Mouse (Mus musculus): ENCODE data around the gene Haus7. TPM values are rescaled to one million over a fixed set of nuclear protein-coding genes. Genes with fewer than 3 reads are reported as not detected.
"Not testable (repeated sequence)": the region's sequence is repeated elsewhere in the genome, so short reads cannot be mapped to it uniquely, and the experiment has no call there.

Gene Haus7
- total RNA-seq, 2 experiments from 2014 or later, result 11.0 to 13.7 TPM

DNA sequence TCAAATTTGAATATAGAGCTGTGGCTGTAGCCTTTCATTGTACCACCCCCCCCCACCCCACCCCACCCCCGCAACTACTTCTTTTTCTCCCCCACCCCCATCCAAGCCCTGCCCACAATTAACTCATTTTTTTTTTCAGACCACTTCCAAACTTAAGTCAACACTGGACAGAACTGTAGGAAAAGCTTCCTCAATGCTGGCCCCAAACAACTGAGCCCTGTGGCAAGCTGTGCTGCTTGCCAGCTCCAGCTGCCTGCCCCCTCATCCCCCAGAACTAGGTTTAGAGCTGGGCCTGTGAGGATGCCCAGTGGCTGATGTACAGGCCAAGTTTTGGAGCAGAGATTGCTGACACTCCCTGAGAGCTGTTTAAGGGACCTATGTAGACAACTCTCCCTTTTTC is 9.9 kb upstream of the Haus7 start:
- intact Hi-C loops (cut with DNase I), result no loop called here
- DNase-seq, result no peak

DNA sequence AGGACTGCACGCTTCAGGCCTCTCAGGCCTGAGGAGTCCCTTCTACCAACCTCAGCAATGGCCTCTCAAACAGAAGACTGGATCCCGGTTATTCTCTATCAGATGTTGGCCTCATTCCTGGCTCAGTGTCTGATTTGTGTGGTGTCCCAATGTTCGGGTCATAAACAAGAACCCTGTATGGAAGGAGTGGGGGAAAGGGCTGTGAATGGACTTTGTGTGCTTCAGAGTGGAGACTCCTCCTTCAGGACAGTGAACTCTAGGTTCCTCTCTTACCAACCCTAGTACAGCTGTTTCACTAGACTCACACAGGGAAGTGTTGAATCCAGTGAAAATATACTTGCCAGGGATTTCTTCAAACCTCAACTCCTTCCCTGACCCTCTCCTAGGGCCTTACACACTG is 9.5 kb upstream of the Haus7 start:
- intact Hi-C loops (cut with DNase I), result no loop called here

DNA sequence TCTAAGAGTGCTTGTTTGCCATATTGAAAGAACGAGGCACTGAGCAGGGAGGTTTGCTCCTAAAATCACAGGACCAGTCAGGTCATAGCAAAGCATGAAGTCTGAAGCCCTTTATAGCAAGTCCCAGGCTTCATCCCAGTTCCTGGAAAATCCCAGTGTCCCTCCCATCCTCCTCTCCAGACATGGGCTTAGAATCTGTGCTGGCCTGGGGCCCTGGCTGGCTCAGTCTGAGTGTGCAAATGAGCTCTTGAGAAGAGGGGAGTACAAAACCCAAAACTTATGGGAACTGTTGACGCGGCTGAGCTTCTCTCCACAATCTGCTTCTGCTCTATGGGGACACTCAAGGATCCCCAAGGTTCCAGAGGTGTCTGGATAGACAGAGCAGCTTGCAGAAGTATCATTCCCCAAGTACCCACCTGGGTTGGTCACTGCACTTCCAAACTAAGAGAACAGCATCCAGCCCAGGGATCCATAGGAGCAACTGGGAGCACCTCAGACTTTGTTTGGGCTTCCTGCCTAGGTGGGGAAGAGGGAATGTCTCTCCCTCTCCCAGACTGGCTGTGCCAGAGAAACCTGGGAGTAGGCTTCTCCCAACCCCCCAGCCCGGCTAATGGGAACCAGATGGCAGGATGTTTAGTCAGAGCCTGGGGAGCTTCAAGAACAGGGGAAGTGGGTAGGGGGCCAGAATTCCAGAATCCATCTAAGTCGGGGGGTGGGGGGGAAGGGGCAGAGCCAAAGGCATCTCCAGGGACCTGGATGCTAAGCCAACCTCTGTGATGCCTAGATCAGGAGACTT is 8.8 kb upstream of the Haus7 start:
- intact Hi-C loops (cut with DNase I), result no loop called here
- peak in 1 of 2 experiments; percentile 40 for DNase-seq

More for the DNA sequence above, 9.5 kb upstream of the Haus7 start:
- DNase-seq, result no peak

DNA sequence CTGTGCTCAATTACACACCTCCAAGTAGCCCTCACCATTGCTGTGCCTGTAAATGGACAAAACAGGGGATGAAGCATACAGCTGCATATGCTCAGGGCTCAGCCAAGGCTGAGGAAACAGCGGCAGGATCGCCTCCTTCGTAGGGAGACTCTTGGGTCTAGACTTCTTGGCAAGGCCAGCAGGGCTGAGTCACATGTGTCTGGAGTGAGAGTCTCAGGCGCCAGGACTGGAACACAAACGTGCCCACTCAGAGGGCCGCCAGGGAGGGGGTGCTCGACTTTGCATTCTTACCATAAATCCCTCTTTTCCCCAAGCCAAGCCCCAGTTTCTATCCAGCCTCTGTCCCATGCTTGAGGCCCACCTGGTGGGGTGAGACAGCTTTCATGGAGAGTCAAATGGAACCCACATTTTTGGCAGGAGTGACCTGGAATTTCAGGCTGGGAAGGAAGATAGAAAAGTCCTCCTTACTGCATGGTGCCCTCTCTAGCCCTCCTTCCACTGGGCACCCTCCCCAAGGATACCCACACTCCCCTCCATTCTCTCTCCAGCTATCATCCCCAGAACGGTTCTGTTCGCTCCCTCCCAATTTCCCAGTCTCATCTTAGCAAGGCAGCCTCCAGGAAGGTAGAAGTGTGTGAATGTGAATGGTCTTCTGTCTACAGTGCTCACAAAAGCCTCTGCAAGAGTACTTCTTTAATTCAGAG is 6.8 kb upstream of the Haus7 start:
- DNase-seq, result peak; percentile 30 to 46
- intact Hi-C loops (cut with DNase I), result no loop called here

DNA sequence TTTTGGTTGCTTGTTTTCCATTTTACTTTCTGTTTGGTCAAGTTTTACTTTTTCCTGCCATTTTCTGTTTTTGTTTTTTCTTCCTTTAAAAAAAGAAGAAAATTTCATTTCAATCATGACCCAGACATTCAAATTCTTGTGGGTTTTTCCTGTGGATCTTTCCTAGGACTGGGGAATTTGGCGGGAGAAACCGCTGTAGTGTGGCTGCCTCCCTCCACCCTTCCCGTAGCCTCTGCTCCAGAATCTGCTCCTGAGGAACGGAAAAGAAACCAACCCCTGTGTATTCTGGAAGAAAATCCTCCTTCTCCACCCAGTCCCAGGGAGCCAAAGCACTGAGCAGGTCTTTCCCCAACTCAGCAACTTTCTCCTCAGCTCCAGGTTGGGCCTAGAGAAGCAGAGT is 1.9 kb upstream of the Haus7 start:
- intact Hi-C loops (cut with DNase I), result no loop called here
- no peak for DNase-seq

DNA sequence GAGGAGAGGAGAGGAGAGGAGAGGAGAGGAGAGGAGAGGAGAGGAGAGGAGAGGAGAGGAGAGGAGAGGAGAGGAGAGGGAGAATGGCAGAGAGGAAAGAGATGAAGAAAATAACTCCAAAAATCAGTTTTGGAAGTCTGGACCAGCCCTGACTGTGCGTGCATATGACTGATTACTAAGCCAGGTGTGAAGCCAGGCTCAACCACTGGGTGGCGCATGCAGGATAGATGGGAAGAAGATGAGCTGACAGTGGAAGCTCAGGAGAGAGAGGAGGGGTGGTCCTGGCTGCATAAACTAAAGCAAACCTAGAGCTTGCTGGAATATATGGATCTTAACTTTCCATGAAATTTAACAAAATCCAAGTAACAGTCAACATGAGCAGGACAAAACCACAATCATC is 6.9 kb downstream of the Haus7 start:
- peak in 1 of 2 experiments; percentile 62 for DNase-seq
- intact Hi-C loops (cut with DNase I), result loop anchor here (2.0 to 10.0 kb wide), 2 partner anchors 41 to 203 kb away; no protein-coding TSS in a partner anchor

GRCm38 (mm10) chrX:73441428-73441827 is 17.4 kb downstream of the Haus7 start:
- DNase-seq, result no peak
- intact Hi-C loops (cut with DNase I), result no loop called here

DNA sequence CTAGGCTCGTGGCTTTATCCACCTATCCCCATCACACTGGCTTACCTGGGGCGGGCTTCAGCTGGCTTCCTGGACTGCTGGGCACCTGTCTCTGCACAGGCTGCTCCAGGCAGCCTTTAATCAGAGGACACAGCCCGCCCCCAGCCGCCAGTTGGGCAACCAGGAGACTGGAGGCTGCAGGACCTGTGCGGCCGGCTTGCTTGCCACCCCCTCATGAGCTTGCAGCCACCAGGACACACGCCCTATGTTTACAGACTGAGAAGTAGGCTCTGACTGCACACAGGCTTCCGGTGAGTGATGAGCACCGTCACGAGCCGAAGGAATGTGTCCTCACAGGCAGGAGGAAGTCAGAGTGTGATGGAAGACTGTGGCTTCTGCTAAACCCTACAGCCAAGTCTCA is 23.6 kb downstream of the Haus7 start, which contains the start of gene Trex2:
Gene Trex2, minus strand, starts transcription at position 93 of the 400 bp plus-strand sequence.
- intact Hi-C loops (cut with DNase I), result loop anchor here (5.0 kb wide), 1 partner anchor 383 kb away; no protein-coding TSS in a partner anchor
- DNase-seq, result no peak

DNA sequence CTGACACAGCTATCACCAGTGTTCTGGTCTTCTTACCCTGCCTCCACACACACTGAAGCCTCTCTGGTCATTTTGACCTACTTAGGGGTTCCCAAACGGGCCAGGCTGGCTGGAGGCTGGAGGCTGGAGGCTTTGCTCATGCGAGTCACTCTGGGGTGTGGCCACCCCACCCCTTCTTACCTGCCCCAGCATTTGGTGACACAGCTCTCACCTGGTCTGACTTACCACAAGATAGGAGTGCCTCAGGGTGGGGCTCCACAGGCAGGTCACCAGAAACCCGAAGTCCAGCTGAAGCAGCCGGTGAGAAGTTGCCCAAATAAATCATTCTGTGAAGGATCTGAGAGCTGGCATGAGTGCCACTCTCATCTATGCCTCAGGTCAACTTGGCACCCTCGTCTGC is 26.0 kb downstream of the Haus7 start:
- DNase-seq, result no peak
- intact Hi-C loops (cut with DNase I), result no loop called here

DNA sequence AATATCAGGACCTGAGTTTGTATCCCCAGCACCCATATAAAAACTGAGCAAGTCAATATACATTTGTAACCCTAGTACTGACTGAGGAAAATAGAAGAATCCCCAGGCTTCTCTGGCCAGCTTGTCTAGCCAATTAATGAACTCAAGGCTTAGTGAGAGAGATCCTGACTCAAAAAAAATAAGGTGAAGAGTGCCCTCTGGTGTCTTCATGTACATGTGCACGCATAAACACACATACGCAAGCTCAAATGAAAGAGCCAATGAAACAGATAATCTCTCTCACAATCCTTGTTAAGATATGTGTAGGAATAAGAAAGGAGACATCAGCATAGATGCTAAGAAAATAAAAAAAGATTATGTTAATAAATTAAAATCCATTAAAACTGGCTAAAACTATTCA is 28.8 kb downstream of the Haus7 start:
- DNase-seq, result no peak
- intact Hi-C loops (cut with DNase I), result no loop called here

GRCm38 (mm10) chrX:73412767-73413166 is 46.1 kb downstream of the Haus7 start:
- DNase-seq, result no peak
- intact Hi-C loops (cut with DNase I), result no loop called here

GRCm38 (mm10) chrX:73410880-73411517 is 47.8 kb downstream of the Haus7 start, which contains the start of gene Zfp92:
Gene Zfp92 (plus strand): TSS chrX:73411096.
- DNase-seq, result no peak
- intact Hi-C loops (cut with DNase I), result no loop called here

GRCm38 (mm10) chrX:73401616-73402015 is 57.2 kb downstream of the Haus7 start:
- intact Hi-C loops (cut with DNase I), result no loop called here
- no peak for DNase-seq

GRCm38 (mm10) chrX:73400951-73401350 is 57.9 kb downstream of the Haus7 start:
- intact Hi-C loops (cut with DNase I), result no loop called here
- DNase-seq, result no peak

DNA sequence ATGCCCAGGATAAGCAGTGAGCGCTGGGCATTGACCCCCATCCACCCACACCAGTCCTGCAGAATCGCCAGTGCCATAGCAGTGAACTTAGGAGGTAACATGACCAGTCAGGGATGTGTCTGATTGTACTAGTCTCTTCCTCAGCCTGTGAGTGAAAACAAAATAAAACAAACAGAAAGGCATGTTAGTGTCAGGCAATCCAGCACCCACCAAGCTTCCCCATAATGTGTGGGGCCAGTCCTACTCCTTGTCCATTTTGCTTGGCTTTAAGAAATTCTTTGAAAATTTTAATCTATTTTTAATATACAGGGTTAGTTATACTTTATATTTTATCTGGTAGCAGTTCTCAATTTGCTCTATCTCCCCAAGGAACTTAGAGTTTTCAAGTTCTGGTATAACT is 60.2 kb downstream of the Haus7 start, which contains the start of gene Gm18336:
Gene Gm18336, minus strand, starts transcription at position 101 of the 400 bp plus-strand sequence.
- intact Hi-C loops (cut with DNase I), result not testable (repeated sequence)

DNA sequence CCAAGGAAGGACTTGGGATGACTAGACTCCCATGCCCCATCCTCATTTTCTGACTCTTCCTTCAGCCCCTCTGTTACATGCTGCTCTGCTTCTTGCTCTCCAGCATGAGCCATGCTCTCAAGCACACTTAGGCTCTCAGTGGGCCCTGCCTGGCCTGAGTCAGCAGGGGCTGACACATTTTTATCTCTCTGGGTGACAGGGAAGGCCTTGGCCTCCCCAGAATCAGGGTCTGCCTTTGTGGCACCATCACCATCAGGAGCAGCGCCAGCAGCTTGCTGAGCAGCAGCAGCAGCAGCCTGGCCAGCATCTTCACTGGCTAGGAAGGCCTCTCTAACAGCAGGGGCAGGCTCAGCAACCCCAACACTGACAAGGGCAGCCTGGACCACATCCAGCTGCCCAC is 62.4 kb downstream of the Haus7 start:
- no peak for DNase-seq
- intact Hi-C loops (cut with DNase I), result no loop called here

More for the DNA sequence above, 60.2 kb downstream of the Haus7 start, which contains the start of gene Gm18336:
- DNase-seq, result not testable (repeated sequence)

GRCm38 (mm10) chrX:73391481-73391880 is 67.4 kb downstream of the Haus7 start:
- DNase-seq, result no peak
- intact Hi-C loops (cut with DNase I), result no loop called here

Data from gastrocnemius, postnatal 36 days (tissue).